Mouse (Mus musculus) bone marrow macrophage, adult 2 months (primary cell): ENCODE results near the gene Hs6st3. TPM values are rescaled to one million over a fixed set of nuclear protein-coding genes. Genes with fewer than 3 reads are reported as not detected.

Experiments
- H3K27ac ChIP-seq: 2 replicates; pipeline ENCODE4 v1.5.1; 2012; ENCODE audit warnings: low read depth, low read length; ENCODE audit not compliant: insufficient read depth
- H3K4me1 ChIP-seq: 2 replicates; pipeline ENCODE4 v1.6.1; 2012; ENCODE audit warnings: low read length; ENCODE audit not compliant: control insufficient read depth, insufficient read depth
- H3K4me3 ChIP-seq: 2 replicates; pipeline ENCODE4 v1.5.1; 2012; ENCODE audit warnings: mild to moderate bottlenecking, low read length, moderate library complexity; ENCODE audit not compliant: insufficient read depth
- CTCF ChIP-seq: IDR thresholded peaks from 2 replicates; pipeline ENCODE4 v1.5.1; 2012; ENCODE audit warnings: low read depth, mild to moderate bottlenecking, low read length, moderate library complexity
- POLR2A ChIP-seq: IDR thresholded peaks from 2 replicates; pipeline ENCODE4 v1.6.1; 2012; ENCODE audit warnings: mild to moderate bottlenecking, low read depth, low read length, borderline replicate concordance
- polyA plus RNA-seq: library from polyadenylated mRNA; stranded (reverse); fragments of >200 nt; gene quantifications from 2 replicates; pipeline ENCODE4 v1.2.4, GENCODE M21; 2012; ENCODE audit not compliant: missing spikeins, insufficient read depth, insufficient read length

Gene Hs6st3
- polyA plus RNA-seq, 1 experiment = not detected

DNA sequence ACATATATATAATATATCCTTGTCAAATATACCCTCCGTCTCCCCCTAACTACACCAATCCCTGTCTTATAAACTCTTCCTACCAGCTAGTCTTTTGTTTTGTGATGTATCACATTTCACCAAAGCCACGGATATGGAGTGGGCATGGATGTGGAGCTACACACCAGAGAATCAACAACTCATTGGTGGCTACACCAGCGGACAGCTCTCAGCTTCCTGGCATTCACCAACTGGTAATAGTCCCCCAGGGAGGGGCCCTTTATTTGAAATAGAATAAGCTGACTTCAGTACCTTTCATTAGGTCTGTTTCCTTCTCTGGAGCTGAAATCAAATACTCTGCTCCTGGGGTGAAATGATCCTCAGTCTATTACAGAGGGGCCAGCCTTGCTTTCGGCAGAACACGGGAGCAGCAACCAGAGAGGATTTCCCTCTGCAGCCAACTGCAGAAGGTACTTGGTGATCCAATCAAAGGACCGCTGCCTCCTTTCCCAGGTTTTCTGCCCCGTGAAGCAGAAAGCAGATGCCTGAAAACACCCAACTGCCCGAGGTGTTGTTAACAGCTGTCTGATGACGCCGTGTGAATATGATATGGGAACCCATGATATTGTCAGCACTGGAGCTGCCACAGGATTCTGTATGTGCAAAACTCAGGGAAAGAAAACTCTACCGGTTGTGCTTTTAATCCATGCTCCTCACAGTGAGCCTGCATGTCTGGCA, 271.4 kb downstream of the Hs6st3 start:
- TF ChIP-seq POLR2A (no peak), CTCF (no peak)
- no peak overlapping the region for H3K27ac ChIP-seq

DNA sequence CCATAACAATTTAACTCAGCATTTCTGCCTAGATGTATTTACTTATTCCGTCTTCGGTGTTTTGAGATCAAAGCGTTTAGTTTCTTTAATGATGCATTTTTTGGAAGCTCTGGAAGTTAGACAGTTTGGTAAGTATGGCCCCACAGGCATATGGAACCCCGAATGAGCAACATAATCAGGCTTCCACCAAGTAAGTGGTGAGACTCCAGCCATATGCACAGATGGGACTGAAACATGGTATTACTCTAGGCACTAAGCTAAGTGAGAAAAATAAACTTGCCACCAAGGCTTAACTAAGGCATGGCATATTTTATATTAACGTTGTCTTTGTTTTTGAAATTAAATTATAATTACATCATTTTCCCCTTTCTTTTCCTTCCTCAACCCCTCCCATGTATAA, 284.8 kb downstream of the Hs6st3 start:
- no peaks in the 10 kb centered on the region for H3K4me1 ChIP-seq
- TF ChIP-seq CTCF (no peak), POLR2A (no peak)
- no peak overlapping the region for H3K27ac ChIP-seq
- H3K4me3 ChIP-seq = no peak overlapping the region

More for the DNA sequence above, 271.4 kb downstream of the Hs6st3 start:
- Histone ChIP-seq H3K4me3 (no peak overlapping the region), H3K4me1 (no peaks in the 10 kb centered on the region)

- TF ChIP-seq CTCF (no peak), POLR2A (no peak)
- Histone ChIP-seq H3K4me3 (no peak overlapping the region), H3K4me1 (no peaks in the 10 kb centered on the region), H3K27ac (no peak overlapping the region)
Observed at GRCm38 (mm10) chr14:119450471-119450870, 312.3 kb downstream of the Hs6st3 start.

- TF ChIP-seq CTCF = no peak
- TF ChIP-seq POLR2A = no peak
- Histone ChIP-seq H3K4me3 (no peak overlapping the region), H3K27ac (no peak overlapping the region), H3K4me1 (no peaks in the 10 kb centered on the region)
Observed at GRCm38 (mm10) chr14:119451594-119451993, 313.5 kb downstream of the Hs6st3 start.

GRCm38 (mm10) chr14:119452382-119452781, 314.2 kb downstream of the Hs6st3 start:
- no peak overlapping the region for H3K27ac ChIP-seq
- H3K4me3 ChIP-seq = no peak overlapping the region
- no peaks in the 10 kb centered on the region for H3K4me1 ChIP-seq
- TF ChIP-seq CTCF (no peak), POLR2A (no peak)

DNA sequence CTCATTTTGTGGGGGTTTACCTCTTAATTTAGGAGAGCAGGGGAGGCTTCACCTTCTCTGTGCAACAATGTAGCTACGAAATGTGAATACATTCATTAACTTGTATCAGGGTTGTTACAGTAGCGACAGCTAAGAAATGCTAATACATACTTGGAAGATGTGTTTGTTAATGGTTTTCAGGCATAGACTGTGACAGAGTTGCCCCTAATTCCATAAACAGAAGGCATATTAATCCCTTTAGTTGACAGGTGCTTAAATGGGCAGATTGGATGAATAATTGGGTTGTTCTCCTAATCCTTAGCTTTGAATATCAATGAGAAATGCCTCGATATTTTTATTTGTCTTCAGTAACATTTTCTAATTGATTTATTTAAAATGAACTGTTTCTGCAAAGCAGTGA, 314.7 kb downstream of the Hs6st3 start:
- no peak overlapping the region for H3K27ac ChIP-seq
- no peak for TF ChIP-seq POLR2A
- TF ChIP-seq CTCF = no peak
- no peaks in the 10 kb centered on the region for H3K4me1 ChIP-seq
- no peak overlapping the region for H3K4me3 ChIP-seq

GRCm38 (mm10) chr14:119464308-119464707, 326.2 kb downstream of the Hs6st3 start:
- no peak overlapping the region for H3K27ac ChIP-seq
- H3K4me3 ChIP-seq = no peak overlapping the region
- H3K4me1 ChIP-seq = no peaks in the 10 kb centered on the region
- TF ChIP-seq POLR2A = no peak
- no peak for TF ChIP-seq CTCF

- TF ChIP-seq POLR2A (no peak), CTCF (no peak)
- H3K4me1 ChIP-seq = no peaks in the 10 kb centered on the region
- H3K4me3 ChIP-seq = no peak overlapping the region
- H3K27ac ChIP-seq = no peak overlapping the region
Observed at GRCm38 (mm10) chr14:119464883-119465282, 326.7 kb downstream of the Hs6st3 start.

DNA sequence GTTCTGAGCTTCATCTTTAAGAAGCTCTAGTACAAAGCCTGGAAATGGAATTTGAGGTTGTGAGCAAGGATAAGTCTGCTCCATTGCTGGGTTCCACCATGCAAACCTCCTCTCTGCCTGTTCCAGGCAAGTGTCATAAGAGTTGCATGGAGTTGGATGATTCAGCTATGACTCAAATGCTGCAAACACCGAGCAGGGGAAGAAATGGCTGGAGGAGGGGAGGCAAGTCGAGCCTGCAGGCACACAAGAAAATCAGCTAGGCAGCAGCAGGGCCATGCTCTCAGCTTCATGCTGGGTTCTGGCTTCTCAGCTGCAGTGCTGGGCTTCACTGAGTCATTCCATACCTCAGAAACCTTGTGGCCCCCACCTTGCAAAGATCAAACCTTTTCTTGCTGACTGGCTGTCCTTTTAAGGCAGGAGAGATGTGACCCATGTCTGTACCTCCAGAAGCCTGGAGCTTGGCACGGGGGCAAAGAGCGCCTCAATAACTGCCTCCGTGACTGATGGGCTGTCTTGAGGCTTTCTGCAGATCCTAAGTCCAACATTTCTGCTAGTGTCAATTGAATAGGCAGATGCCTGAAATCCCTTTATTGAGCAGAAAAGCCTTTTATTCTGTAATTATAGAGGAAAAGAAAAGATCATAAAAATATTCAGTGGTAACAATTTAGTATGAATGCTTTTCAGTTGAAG, 328.9 kb downstream of the Hs6st3 start:
- TF ChIP-seq CTCF (no peak), POLR2A (no peak)
- H3K4me1 ChIP-seq = no peaks in the 10 kb centered on the region
- no peak overlapping the region for H3K27ac ChIP-seq
- no peak overlapping the region for H3K4me3 ChIP-seq

- H3K4me3 ChIP-seq = no peak overlapping the region
- TF ChIP-seq POLR2A (no peak), CTCF (no peak)
- no peaks in the 10 kb centered on the region for H3K4me1 ChIP-seq
- H3K27ac ChIP-seq = no peak overlapping the region
Observed at GRCm38 (mm10) chr14:119476582-119476981, 338.4 kb downstream of the Hs6st3 start.

DNA sequence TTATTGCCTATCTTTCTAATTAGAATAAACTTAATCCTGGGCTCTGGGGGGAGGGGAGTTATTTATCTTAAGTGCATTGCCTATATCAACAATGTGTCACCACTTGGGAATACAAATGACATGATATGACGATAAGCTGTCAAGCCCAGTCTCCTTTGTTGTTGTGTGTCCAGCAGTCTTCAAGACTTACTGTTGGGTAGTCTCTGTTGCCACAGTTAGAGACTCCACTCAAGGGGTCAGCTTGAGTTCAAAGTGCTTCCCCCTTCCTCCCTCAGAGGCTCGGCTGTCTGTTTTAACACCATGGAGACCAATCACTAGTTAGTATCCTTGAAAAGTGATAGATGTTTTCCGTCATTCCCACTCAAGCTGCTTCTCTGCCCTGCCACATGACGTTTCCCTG, 339.7 kb downstream of the Hs6st3 start:
- Histone ChIP-seq H3K4me3 (no peak overlapping the region), H3K4me1 (no peaks in the 10 kb centered on the region), H3K27ac (no peak overlapping the region)
- no peak for TF ChIP-seq POLR2A
- no peak for TF ChIP-seq CTCF
